Mouse (Mus musculus) liver, postnatal 0 days (tissue): Measurements from ENCODE around the gene Spata18.

ENCODE experiments used
- CTCF ChIP-seq: sonication (generic); IDR thresholded peaks from 2 replicates; pipeline ENCODE4 v1.5.1; 2016; ENCODE audit warnings: antibody characterized with exemption, low read depth
- EP300 ChIP-seq: IDR thresholded peaks from 2 replicates; pipeline ENCODE4 v1.6.1; 2016; ENCODE audit warnings: antibody characterized with exemption, low read depth, mild to moderate bottlenecking

DNA sequence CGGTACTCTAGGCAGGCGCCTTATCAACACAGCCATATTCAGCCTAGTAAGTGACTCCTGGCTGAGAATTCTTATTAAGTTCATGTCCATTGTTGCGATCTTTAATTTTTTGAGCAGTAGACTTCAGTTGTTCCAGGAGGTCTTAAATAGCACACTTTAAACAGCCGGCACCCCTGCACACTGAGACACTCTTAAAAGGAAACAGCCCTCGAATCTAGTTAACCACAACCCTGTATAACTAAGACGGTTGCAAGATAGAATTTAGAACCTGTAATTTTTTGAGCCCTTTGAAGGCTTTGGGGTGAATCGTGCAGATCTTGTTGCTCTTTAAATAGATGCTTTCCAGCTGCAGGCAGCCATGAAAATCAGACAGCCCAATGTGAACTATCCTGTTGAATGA is 36.0 kb upstream of the Spata18 start:
- TF ChIP-seq CTCF (no peak), EP300 (no peak)
